Mouse (Mus musculus) bone marrow, adult 2 months (tissue): ENCODE measurements around the gene Prol1. TPM values are rescaled to one million over a fixed set of nuclear protein-coding genes. Genes with fewer than 3 reads are reported as not detected.
"Not testable (repeated sequence)": the region's sequence is repeated elsewhere in the genome, so short reads cannot be mapped to it uniquely, and the experiment has no call there.

Experiments used
- H3K27ac ChIP-seq: fragments of 200-500 bp; 2 replicates; pipeline ENCODE4 v1.5.1; 2012; ENCODE audit warnings: low read depth, mild to moderate bottlenecking, control low read depth, inconsistent platforms, low read length; ENCODE audit not compliant: control insufficient read depth, poor library complexity, insufficient read depth
- H3K4me1 ChIP-seq: fragments of 200-500 bp; 2 replicates; pipeline ENCODE4 v1.6.1; 2011; ENCODE audit warnings: low read length; ENCODE audit not compliant: control insufficient read depth, insufficient read depth
- H3K4me3 ChIP-seq: fragments of 200-500 bp; replicated peaks from 2 replicates; pipeline ENCODE3; 2011; ENCODE audit warnings: mild to moderate bottlenecking, low read depth, low read length, control low read depth; ENCODE audit not compliant: control insufficient read depth
- CTCF ChIP-seq: fragments of 200-500 bp; IDR thresholded peaks from 2 replicates; pipeline ENCODE4 v1.5.1; 2011; ENCODE audit warnings: low read length, control low read depth; ENCODE audit not compliant: control insufficient read depth, insufficient read depth
- POLR2A ChIP-seq: fragments of 200-500 bp; IDR thresholded peaks from 2 replicates; pipeline ENCODE4 v1.6.1; 2011; ENCODE audit warnings: low read depth, mild to moderate bottlenecking, control low read depth, low read length, borderline replicate concordance; ENCODE audit not compliant: control insufficient read depth
- WGBS: fragments of 180-500 bp; shearing (Covaris S2); methylation state at CpG from one replicate; pipeline ENCODE4 v1.1.7; 2018; 5-methylcytosine and 5-hydroxymethylcytosine counted together
- polyA plus RNA-seq: library from polyadenylated mRNA; stranded (reverse); fragments of >200 nt; gene quantifications from 2 replicates; pipeline ENCODE4 v1.2.4, GENCODE M21; 2011; ENCODE audit warnings: low replicate concordance; ENCODE audit not compliant: missing spikeins, insufficient read depth, insufficient read length

Gene Prol1
- polyA plus RNA-seq, result not detected in 2 replicates

- Histone ChIP-seq H3K27ac (no peak within 1 kb of the TSS), H3K4me1 (no peaks in the 10 kb centered on the region), H3K4me3 (no peak within 1 kb of the TSS)
- TF ChIP-seq POLR2A (no peak), CTCF (no peak)
- WGBS, result 91% methylated on average over 1 of the region's 1 CpGs
These were observed at the start of gene Prol1 for GRCm38 (mm10) chr5:88317012-88317411. Prol1 (plus strand) TSS chr5:88317312.

GRCm38 (mm10) chr5:88268619-88269018, 48.5 kb upstream of the Prol1 start, which contains the start of gene Gm7714:
Gm7714 (plus strand) TSS chr5:88268919.
- no peak for TF ChIP-seq POLR2A
- no peak for TF ChIP-seq CTCF
- no peaks in the 10 kb centered on the region for H3K4me1 ChIP-seq
- H3K27ac ChIP-seq, result no peak within 1 kb of the TSS
- H3K4me3 ChIP-seq, result no peak within 1 kb of the TSS
- 61% methylated on average over 1 of the region's 1 CpGs for WGBS

GRCm38 (mm10) chr5:88311307-88311706, 5.8 kb upstream of the Prol1 start:
- WGBS, result 60% methylated on average over 3 of the region's 3 CpGs
- not testable (repeated sequence) for H3K4me1 ChIP-seq, H3K27ac ChIP-seq, H3K4me3 ChIP-seq

DNA sequence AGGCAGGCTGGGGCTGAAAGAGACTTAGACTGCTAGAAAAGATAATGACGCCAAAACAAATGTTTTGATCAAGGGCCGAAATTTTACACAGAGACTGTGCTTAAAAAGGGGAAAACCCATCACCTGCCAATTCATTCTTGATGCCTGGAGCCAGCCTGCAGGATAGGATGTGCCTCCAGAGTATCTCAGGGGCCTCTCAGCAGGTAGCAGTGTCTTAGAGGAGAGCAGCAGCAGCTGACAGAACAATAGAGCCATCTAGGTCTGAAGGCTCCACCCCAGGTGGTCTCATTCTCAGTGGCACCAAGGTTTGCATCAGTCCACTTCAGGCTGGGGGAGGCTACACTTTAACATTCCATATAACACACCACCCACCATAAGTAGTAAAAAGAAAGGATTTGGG, 31.4 kb downstream of the Prol1 start:
- not testable (repeated sequence) for H3K4me1 ChIP-seq, H3K27ac ChIP-seq, H3K4me3 ChIP-seq
- 54% methylated on average over 2 of the region's 2 CpGs for WGBS

- no peak overlapping the region for H3K27ac ChIP-seq
- 8% methylated on average over 5 of the region's 5 CpGs for WGBS
- H3K4me3 ChIP-seq, result no peak overlapping the region
- TF ChIP-seq CTCF (no peak), POLR2A (no peak)
- no peaks in the 10 kb centered on the region for H3K4me1 ChIP-seq
These were observed 47.7 kb downstream of the Prol1 start for GRCm38 (mm10) chr5:88364768-88365167.

- no peak for TF ChIP-seq CTCF
- Histone ChIP-seq H3K4me3 (no peak overlapping the region), H3K4me1 (no peaks in the 10 kb centered on the region), H3K27ac (no peak overlapping the region)
- 52% methylated on average over 1 of the region's 1 CpGs for WGBS
These were observed 49.8 kb downstream of the Prol1 start for GRCm38 (mm10) chr5:88366886-88367285.

DNA sequence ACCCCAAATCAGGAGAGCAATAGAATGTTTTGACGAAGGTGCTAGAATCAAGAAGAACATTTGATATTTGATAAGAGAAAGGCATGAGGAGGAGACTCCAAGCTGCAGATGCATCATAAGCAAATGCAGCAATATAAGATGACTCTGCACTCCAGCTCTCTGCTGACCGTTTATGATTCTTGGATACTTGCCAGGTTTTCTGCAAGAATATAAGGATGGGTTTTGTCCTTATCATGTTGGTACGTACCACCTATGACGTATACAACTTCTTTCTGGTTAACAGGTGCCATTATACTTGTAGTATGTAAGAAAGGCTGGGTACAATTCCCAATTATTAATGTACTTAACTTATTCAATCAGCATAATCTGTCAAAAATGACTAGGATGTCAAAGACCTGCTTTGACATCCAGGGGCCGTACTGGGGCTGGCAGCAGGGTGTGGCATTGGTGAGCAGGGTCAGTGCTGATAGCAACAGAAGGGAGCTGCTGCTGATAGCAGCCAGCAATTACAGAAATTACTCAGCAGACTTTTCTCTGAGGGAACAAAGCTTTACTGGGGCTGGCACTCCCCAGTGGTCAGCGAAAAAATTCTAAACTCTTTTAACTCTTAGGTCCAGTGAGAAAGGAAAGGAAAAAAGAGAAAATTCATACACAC, 53.6 kb downstream of the Prol1 start:
- no peak for TF ChIP-seq POLR2A
- no peak for TF ChIP-seq CTCF
- Histone ChIP-seq H3K4me3 (no peak overlapping the region), H3K4me1 (no peaks in the 10 kb centered on the region), H3K27ac (no peak overlapping the region)
- WGBS, result 58% methylated on average over 6 of the region's 6 CpGs

DNA sequence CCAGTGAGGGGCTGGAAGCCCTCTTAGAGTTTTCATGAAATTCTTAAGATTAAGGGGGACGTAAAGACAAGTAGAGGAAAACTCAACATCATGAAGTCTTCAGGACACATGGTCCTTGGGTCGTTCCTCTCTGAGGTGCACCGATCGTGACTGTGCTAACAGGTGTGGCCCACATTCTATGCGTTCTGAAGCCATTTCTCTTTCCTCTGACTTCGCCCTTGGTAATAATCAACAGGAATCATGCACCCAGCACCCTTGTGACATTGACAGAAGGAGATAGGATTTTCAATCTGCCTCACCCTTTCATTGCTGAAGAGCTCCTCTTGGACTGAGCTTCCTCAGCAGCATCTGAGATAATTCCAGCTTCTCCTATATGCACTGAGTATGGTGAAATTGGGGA, 55.5 kb downstream of the Prol1 start:
- TF ChIP-seq CTCF (no peak), POLR2A (no peak)
- no peak overlapping the region for H3K4me3 ChIP-seq
- WGBS, result 80% methylated on average over 6 of the region's 6 CpGs

DNA sequence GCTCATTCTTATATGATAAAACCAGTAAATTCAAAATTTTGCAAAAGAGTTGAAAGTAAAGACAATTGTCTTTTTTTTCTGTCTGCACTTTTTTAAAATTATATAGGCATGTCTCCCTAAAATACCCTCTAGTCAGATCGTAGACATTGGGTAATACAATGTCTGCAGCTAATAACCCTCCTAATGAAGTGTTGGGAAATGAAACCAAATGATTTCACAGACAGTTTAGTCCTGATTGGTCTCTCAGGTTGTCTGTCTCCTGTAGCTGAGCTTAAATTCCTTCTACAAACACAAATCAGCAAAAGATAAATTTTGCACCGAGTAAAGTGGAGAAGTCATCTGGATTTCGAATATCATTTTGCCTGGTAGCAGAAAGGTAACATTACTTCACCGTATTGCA, 58.7 kb downstream of the Prol1 start, which contains the start of gene Amtn:
TSS of gene Amtn (plus strand) at position 301 of the 400 bp plus-strand sequence.
- Histone ChIP-seq H3K4me1 (no peaks in the 10 kb centered on the region), H3K4me3 (no peak within 1 kb of the TSS), H3K27ac (no peak within 1 kb of the TSS)
- 69% methylated on average over 4 of the region's 4 CpGs for WGBS
- no peak for TF ChIP-seq CTCF
- no peak for TF ChIP-seq POLR2A

More for the DNA sequence above, 55.5 kb downstream of the Prol1 start:
- H3K27ac ChIP-seq, result no peak overlapping the region
- no peaks in the 10 kb centered on the region for H3K4me1 ChIP-seq

Other genes with a start within 250 kb of the Prol1 start
- not detected in 2 replicates for gene Smr2, start 230.8 kb upstream of the Prol1 start, polyA plus RNA-seq
- gene Gm11116, start 205.8 kb upstream of the Prol1 start, polyA plus RNA-seq, result not detected in 2 replicates
- not detected in 2 replicates for gene Gm11115, start 163.2 kb upstream of the Prol1 start, polyA plus RNA-seq
- gene Gm7714, start 48.4 kb upstream of the Prol1 start, polyA plus RNA-seq, result not detected in 2 replicates
- gene Amtn, start 58.8 kb downstream of the Prol1 start, polyA plus RNA-seq, result not detected in 2 replicates
- not detected in 2 replicates for gene Ambn, start 138.7 kb downstream of the Prol1 start, polyA plus RNA-seq
- gene Enam, start 170.7 kb downstream of the Prol1 start, polyA plus RNA-seq, result not detected in 2 replicates
- gene Jchain, start 210.6 kb downstream of the Prol1 start, polyA plus RNA-seq, result 2.6 and 6.3 TPM in 2 replicates
- 35.7 and 67.6 TPM in 2 replicates for gene Utp3, start 237.2 kb downstream of the Prol1 start, polyA plus RNA-seq
- gene Rufy3, start 247.7 kb downstream of the Prol1 start, polyA plus RNA-seq, result 4.8 and 6.1 TPM in 2 replicates